Mouse (Mus musculus) heart, postnatal 36 days (tissue): Measurements from ENCODE around the gene Chmp4b. TPM values are rescaled to one million over a fixed set of nuclear protein-coding genes. Genes with fewer than 3 reads are reported as not detected.

ENCODE experiments used
- DNase-seq, 2 experiments: peaks; one replicate each; pipeline ENCODE4 v3.0.0; 2021 to 2022
- intact Hi-C: fragments of 180-260 bp; cut with DNase I; formaldehyde crosslinking; loops from one replicate; pipeline ENCODE4 v1.15.1; 2025
- total RNA-seq, 2 experiments: library from RNA; stranded (reverse); gene quantifications; 2 replicates each; pipeline ENCODE4 v1.2.3; 2021

The Chmp4b gene
- 100 to 1,000 TPM; 113 to 124 TPM for total RNA-seq

GRCm38 (mm10) chr2:154651363-154651762 lies at the start of gene Chmp4b:
Gene Chmp4b, plus strand, starts transcription at chr2:154651705.
- intact Hi-C loops: no loop called here
- DNase-seq: no peak

- DNase-seq: no peak
- intact Hi-C loops: no loop called here
Measured at GRCm38 (mm10) chr2:154603007-154603637, 48.4 kb upstream of the Chmp4b start.

- DNase-seq: peak; percentile 99 to 100
- intact Hi-C loops: no loop called here
Measured at GRCm38 (mm10) chr2:154603638-154604153, 47.8 kb upstream of the Chmp4b start, which contains the start of gene Pxmp4. Gene Pxmp4, minus strand, starts transcription at chr2:154603708.

GRCm38 (mm10) chr2:154604156-154604555 lies 47.3 kb upstream of the Chmp4b start:
- intact Hi-C loops: no loop called here
- no peak for DNase-seq

- DNase-seq: no peak
- intact Hi-C loops: no loop called here
Measured at GRCm38 (mm10) chr2:154606965-154607364, 44.5 kb upstream of the Chmp4b start.

GRCm38 (mm10) chr2:154609050-154609767 lies 42.3 kb upstream of the Chmp4b start:
- intact Hi-C loops: no loop called here
- DNase-seq: no peak

GRCm38 (mm10) chr2:154613118-154614115 lies 38.1 kb upstream of the Chmp4b start, which contains the start of the genes Zfp341 and 4930519P11Rik:
Gene Zfp341, plus strand, starts transcription at chr2:154613297.
Gene 4930519P11Rik, minus strand, starts transcription at chr2:154613437.
- intact Hi-C loops: loop anchor here (2.0 kb wide), 2 partner anchors 63 to 197 kb away; partner anchors contain the start of gene Actl10
- peak; percentile 87 to 89 for DNase-seq

- intact Hi-C loops: loop anchor here (2.0 kb wide), 1 partner anchor 64 kb away; the partner anchor contains the start of gene Actl10
- DNase-seq: no peak
Measured at GRCm38 (mm10) chr2:154614841-154615576, 36.5 kb upstream of the Chmp4b start.

- intact Hi-C loops: loop anchor here (2.0 kb wide), 1 partner anchor 65 kb away; the partner anchor contains the start of gene Actl10
- DNase-seq: no peak
Measured at GRCm38 (mm10) chr2:154615674-154616073, 35.8 kb upstream of the Chmp4b start.

- intact Hi-C loops: no loop called here
- DNase-seq: no peak
Measured at GRCm38 (mm10) chr2:154617061-154617460, 34.4 kb upstream of the Chmp4b start.

GRCm38 (mm10) chr2:154621684-154622083 lies 29.8 kb upstream of the Chmp4b start:
- intact Hi-C loops: no loop called here

GRCm38 (mm10) chr2:154624137-154624536 lies 27.4 kb upstream of the Chmp4b start:
- intact Hi-C loops: no loop called here
- DNase-seq: no peak

More at GRCm38 (mm10) chr2:154621684-154622083, 29.8 kb upstream of the Chmp4b start:
- DNase-seq: no peak

- intact Hi-C loops: no loop called here
- DNase-seq: no peak
Measured at GRCm38 (mm10) chr2:154630531-154630930, 21.0 kb upstream of the Chmp4b start.

GRCm38 (mm10) chr2:154632203-154632780 lies 19.2 kb upstream of the Chmp4b start:
- intact Hi-C loops: no loop called here
- DNase-seq: no peak

- intact Hi-C loops: no loop called here
Measured at GRCm38 (mm10) chr2:154633039-154633742, 18.3 kb upstream of the Chmp4b start.

GRCm38 (mm10) chr2:154633876-154634644 lies 17.4 kb upstream of the Chmp4b start:
- intact Hi-C loops: no loop called here

More at GRCm38 (mm10) chr2:154633039-154633742, 18.3 kb upstream of the Chmp4b start:
- DNase-seq: no peak

GRCm38 (mm10) chr2:154635826-154636225 lies 15.7 kb upstream of the Chmp4b start:
- intact Hi-C loops: no loop called here

More at GRCm38 (mm10) chr2:154633876-154634644, 17.4 kb upstream of the Chmp4b start:
- DNase-seq: no peak

GRCm38 (mm10) chr2:154638521-154638920 lies 13.0 kb upstream of the Chmp4b start:
- no peak for DNase-seq
- intact Hi-C loops: no loop called here

More at GRCm38 (mm10) chr2:154635826-154636225, 15.7 kb upstream of the Chmp4b start:
- no peak for DNase-seq
